Mouse (Mus musculus) yolk sac, embryonic 10.5 days (tissue): ENCODE data around the gene Man2a2.
"Not testable (repeated sequence)": the region's sequence is repeated elsewhere in the genome, so short reads cannot be mapped to it uniquely, and the experiment has no call there.

Experiments used
- DNase-seq: peaks from one replicate; pipeline ENCODE4 v3.0.0-alpha.2; 2017; ENCODE audit warnings: low spot score

The Man2a2 gene

GRCm38 (mm10) chr7:80334848-80335247 is 36.3 kb downstream of the Man2a2 start:
- no peak for DNase-seq

DNA sequence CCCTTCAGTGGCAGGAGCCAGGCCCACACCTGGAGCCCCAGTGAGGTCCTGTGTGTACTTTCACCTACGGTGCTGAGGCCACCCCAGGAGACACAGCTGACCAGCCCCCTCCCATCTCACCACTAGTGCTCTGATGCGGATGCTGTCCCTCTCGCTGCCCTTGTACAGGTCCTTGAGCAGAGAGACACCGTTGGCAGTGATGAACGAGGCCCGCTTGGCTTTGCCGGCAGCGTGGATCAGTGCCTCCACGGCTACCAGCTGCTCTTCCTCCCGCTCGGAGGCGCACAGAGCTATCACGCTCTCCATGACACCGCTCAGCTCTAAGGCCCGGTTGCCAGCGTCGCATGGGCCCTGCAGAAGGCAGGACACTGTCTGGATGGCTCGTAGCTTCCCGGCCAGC is 39.7 kb downstream of the Man2a2 start:
- DNase-seq, result no peak

GRCm38 (mm10) chr7:80330278-80330677 is 40.9 kb downstream of the Man2a2 start:
- DNase-seq, result no peak

DNA sequence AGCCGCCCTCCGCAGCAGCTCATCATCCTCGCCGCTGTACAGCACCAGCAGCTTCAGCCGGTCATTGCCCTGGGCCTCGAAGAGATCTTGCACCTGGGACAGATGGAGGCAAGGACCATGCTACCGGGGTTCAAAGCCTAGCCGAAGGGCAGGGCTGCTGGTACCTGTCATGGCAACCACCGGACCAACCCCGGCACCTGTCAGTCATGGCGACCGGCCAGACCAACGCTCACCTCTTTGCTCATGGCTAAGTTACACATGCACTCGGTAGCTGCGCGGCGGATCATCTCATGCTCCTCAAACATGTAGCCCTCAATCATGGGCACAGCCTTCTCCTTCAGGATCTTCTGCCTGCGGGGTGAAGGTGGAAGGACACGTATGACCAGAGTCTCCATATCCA is 45.1 kb downstream of the Man2a2 start:
- no peak for DNase-seq

GRCm38 (mm10) chr7:80325292-80325868 is 45.8 kb downstream of the Man2a2 start:
- no peak for DNase-seq

DNA sequence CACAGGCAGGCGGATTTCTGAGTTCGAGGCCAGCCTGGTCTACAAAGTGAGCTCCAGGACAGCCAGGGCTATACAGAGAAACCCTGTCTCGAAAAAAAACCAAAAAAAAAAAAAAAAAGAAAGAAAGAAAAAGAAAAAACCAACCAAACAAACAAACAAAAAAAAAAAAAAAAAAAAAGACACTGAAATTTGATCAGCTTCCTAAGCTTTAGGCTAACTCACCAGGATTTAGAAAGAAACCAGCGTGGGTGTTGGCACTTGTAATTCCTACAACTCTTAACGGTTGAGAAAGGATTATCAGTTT is 46.4 kb downstream of the Man2a2 start:
- DNase-seq, result not testable (repeated sequence)

DNA sequence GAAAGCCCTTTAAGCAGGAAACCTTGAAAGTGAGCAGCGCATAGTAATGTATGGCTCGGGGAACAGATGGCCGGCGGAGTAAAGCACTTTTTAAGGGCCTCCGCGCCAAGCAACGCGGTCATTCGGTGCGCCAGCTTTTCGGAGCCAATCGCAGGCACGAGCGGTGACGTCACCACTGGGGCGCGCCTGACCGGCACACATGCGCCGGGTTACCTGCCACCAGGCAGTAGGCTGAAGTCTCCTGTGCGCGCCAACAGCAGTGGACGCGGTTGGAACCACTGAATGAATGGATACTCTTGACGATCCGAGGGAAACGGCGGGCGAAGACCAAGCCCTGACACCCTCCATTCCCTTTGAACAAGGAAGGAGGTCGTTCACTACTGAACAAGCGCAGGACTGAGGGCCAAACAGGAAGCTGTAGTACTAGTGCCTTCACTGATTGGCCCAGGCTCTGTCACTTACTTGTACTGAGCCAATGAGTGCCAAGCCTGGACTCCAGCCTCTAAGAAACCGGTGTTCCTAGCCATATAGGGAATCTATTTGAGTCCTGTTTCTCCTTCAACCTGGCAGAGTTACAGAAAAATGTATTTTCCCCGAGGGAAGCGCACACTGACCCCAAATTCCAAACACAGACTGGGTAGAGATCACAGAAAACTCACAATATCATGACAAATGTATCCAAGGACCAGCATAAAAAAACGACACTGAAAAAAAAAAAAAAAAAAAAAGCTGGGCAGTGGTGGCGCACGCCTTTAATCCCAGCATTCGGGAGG is 46.9 kb downstream of the Man2a2 start, which contains the start of gene Rccd1:
TSS of gene Rccd1 (minus strand) at position 412 of the 773 bp plus-strand sequence.
- DNase-seq, result peak; percentile 97

- DNase-seq, result peak; percentile 50
These were observed 47.8 kb downstream of the Man2a2 start for GRCm38 (mm10) chr7:80323336-80323735.

- DNase-seq, result no peak
These were observed 51.2 kb downstream of the Man2a2 start for GRCm38 (mm10) chr7:80319846-80320496.

- DNase-seq, result no peak
These were observed 52.5 kb downstream of the Man2a2 start for GRCm38 (mm10) chr7:80318670-80319069.

GRCm38 (mm10) chr7:80317439-80318115 is 53.6 kb downstream of the Man2a2 start:
- no peak for DNase-seq

GRCm38 (mm10) chr7:80315733-80316132 is 55.4 kb downstream of the Man2a2 start:
- no peak for DNase-seq

GRCm38 (mm10) chr7:80310771-80311170 is 60.4 kb downstream of the Man2a2 start:
- DNase-seq, result no peak

DNA sequence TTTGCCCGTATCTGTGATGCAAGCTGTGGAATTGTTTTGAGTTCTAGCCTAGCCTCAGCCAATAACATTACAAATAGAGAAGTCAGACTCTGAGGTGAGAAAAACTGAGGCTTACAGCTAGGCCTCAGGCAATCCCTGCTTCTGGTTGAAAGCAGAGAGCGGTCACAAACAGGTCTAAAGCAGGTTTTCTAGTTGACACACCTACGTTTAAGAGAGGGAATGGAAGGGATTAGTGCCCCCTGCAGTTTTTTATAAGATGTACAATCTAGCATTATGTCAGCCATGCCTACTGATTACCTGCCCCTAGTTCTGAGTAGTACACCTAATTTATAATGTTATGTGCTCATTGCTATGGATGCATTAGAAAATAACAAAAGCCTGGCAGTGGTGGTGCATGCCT is 63.4 kb downstream of the Man2a2 start:
- no peak for DNase-seq

DNA sequence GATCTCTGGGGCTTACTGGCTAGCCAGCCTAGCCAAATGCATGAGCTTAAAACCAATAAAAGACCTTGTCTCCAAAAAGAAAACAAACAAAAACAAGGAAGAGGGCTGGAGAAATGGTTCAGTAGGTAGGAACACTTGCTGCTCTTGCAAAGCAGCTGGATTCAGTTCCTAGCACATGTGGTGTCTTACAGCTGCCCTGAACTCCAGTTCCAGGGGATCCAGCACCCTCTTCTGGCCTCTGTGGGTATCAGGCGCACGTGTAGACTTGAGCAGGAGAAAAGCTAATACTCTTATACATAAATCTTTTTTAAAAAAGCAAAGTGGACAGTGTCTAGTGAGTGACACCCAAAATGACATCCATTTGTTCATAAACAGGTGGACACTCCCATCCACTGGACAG is 69.7 kb downstream of the Man2a2 start:
- DNase-seq, result no peak

DNA sequence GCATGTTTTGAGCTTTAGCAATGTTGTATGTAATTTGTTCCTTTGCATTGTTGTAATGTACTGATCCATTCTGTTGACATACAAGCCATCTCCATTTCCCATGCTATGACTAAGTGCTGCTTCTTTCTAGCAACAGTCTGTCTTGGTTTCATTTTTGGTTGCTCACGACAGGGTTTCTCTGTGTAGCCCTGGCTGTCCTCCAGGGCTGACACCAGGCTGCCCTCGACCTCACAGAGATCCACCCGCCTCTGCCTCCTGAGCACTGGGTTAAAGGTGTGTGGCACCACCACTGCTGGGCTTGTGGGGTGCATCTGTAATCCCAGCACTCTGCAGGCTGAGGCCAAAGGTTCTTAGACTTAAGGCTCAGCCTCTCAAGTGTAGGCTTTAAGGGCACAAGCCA is 71.6 kb downstream of the Man2a2 start:
- no peak for DNase-seq
